Mouse (Mus musculus) midbrain, embryonic 12.5 days (tissue): ENCODE measurements around the gene Simc1. TPM values are rescaled to one million over a fixed set of nuclear protein-coding genes. Genes with fewer than 3 reads are reported as not detected.
A peak's percentile ranks its signal among the peaks of the same experiment; 100 is the strongest.

Source experiments
- ATAC-seq: fragments of 200-750 bp; cut with Nextera tagmentation; 2 replicates; pipeline ENCODE4 v1.8.0; 2017; ENCODE audit warnings: low read depth, moderate TSS enrichment, moderate library complexity; ENCODE audit not compliant: low FRiP score
- H3K27ac ChIP-seq: fragments of 300-500 bp; sonication (generic); replicated peaks from 2 replicates; pipeline ENCODE4 v1.5.1; 2016; ENCODE audit warnings: mild to moderate bottlenecking
- H3K27me3 ChIP-seq: fragments of 300-500 bp; sonication (generic); 2 replicates; pipeline ENCODE4 v1.6.1; 2016; ENCODE audit warnings: mild to moderate bottlenecking
- H3K36me3 ChIP-seq: fragments of 300-500 bp; sonication (generic); 2 replicates; pipeline ENCODE4 v1.6.1; 2016
- H3K4me1 ChIP-seq: fragments of 300-500 bp; sonication (generic); 2 replicates; pipeline ENCODE4 v1.6.1; 2016
- H3K4me2 ChIP-seq: fragments of 300-500 bp; sonication (generic); replicated peaks from 2 replicates; pipeline ENCODE4 v1.6.1; 2016; ENCODE audit warnings: mild to moderate bottlenecking, moderate library complexity
- H3K4me3 ChIP-seq: fragments of 300-500 bp; sonication (generic); 2 replicates; pipeline ENCODE4 v1.5.1; 2016; ENCODE audit warnings: mild to moderate bottlenecking
- H3K9ac ChIP-seq: fragments of 300-500 bp; sonication (generic); replicated peaks from 2 replicates; pipeline ENCODE4 v1.6.1; 2016; ENCODE audit warnings: mild to moderate bottlenecking, moderate library complexity
- H3K9me3 ChIP-seq: fragments of 300-500 bp; sonication (generic); 2 replicates; pipeline ENCODE4 v1.6.1; 2016; ENCODE audit warnings: mild to moderate bottlenecking
- WGBS: fragments of 180-500 bp; shearing (Covaris S2); methylation state at CpG from one replicate; pipeline ENCODE4 v1.1.7; 2016; 5-methylcytosine and 5-hydroxymethylcytosine counted together
- microRNA-seq: library from miRNA; unstranded; fragments of <30 nt; microRNA quantifications from one replicate; pipeline ENCODE4, GENCODE M21; 2017
- polyA plus RNA-seq: library from polyadenylated mRNA; unstranded; fragments of >200 nt; fragmentation: Nextera tagmentation; extraction: Ambion mirVana; gene quantifications from 2 replicates; pipeline ENCODE4 v1.2.1, GENCODE M21; 2016

Gene Simc1
- polyA plus RNA-seq, 1 experiment from 2014 or later: 20.6 TPM

DNA sequence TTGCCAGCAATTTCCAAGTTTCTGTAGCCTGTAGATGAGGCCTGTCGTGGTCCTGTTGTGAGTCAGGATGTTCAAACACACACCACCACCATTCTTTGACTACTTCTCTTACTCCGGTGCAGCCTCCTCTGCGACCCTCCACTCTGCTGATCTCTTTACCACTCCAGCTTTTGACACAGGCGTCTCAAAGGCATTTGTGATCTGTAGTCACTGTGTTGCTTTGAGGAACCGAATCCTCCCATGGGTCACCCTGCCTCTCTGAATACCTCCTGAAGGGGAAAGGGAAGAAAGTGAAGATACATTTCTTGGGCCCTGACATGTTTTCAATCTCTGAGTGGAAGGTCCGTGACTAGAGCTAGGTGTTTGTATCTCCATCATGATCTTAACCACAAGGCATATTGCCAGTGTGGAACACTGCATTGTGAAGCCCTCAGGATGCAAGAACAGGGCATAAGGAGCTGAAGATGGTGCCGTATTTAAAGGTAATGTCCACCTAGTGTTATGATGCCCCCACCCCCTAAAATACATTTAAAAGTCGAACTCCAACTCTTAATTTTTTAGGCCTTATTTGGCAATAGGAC lies 88.3 kb downstream of the Simc1 start:
- 94% methylated on average over 8 of the region's 8 CpGs for WGBS
- H3K27ac ChIP-seq: no peak overlapping the region
- ATAC-seq: no peak
- H3K4me2 ChIP-seq: peak overlapping the region; percentile 75; the same call in 1 of the 2 replicates
- peaks cover 9% of the 10 kb centered on the region; the same call in 1 of the 2 replicates for H3K36me3 ChIP-seq
- H3K9me3 ChIP-seq: no peaks in the 10 kb centered on the region
- no peak overlapping the region for H3K4me3 ChIP-seq
- peaks cover 19% of the 10 kb centered on the region for H3K4me1 ChIP-seq
- H3K9ac ChIP-seq: no peak overlapping the region
- no peaks in the 10 kb centered on the region; the same call in 1 of the 2 replicates for H3K27me3 ChIP-seq

- Histone ChIP-seq H3K4me3 (no peak overlapping the region), H3K4me1 (peaks cover 18% of the 10 kb centered on the region), H3K36me3 (peaks cover 15% of the 10 kb centered on the region; the same call in 1 of the 2 replicates), H3K27ac (no peak overlapping the region), H3K9ac (no peak overlapping the region), H3K9me3 (no peaks in the 10 kb centered on the region), H3K27me3 (no peaks in the 10 kb centered on the region; the same call in 1 of the 2 replicates), H3K4me2 (no peak overlapping the region)
- 89% methylated on average over 11 of the region's 11 CpGs for WGBS
- ATAC-seq: no peak
These were observed 90.0 kb downstream of the Simc1 start for GRCm38 (mm10) chr13:54593617-54594016.

GRCm38 (mm10) chr13:54596107-54596690 lies 92.6 kb downstream of the Simc1 start:
- Histone ChIP-seq H3K9me3 (no peaks in the 10 kb centered on the region), H3K4me1 (peaks cover 7% of the 10 kb centered on the region), H3K9ac (no peak overlapping the region), H3K27me3 (peaks cover 4% of the 10 kb centered on the region), H3K27ac (no peak overlapping the region), H3K36me3 (peaks cover 24% of the 10 kb centered on the region), H3K4me3 (no peak overlapping the region), H3K4me2 (no peak overlapping the region)
- ATAC-seq: no peak
- WGBS: 89% methylated on average over 8 of the region's 8 CpGs

GRCm38 (mm10) chr13:54596870-54597269 lies 93.3 kb downstream of the Simc1 start:
- H3K36me3 ChIP-seq: peaks cover 24% of the 10 kb centered on the region
- no peaks in the 10 kb centered on the region for H3K4me1 ChIP-seq
- peaks cover 9% of the 10 kb centered on the region for H3K27me3 ChIP-seq
- WGBS: 79% methylated on average over 5 of the region's 5 CpGs
- no peak for ATAC-seq
- H3K9me3 ChIP-seq: no peaks in the 10 kb centered on the region
- H3K4me3 ChIP-seq: no peak overlapping the region
- no peak overlapping the region for H3K4me2 ChIP-seq
- H3K27ac ChIP-seq: no peak overlapping the region
- no peak overlapping the region for H3K9ac ChIP-seq

- H3K4me2 ChIP-seq: no peak overlapping the region
- peaks cover 19% of the 10 kb centered on the region for H3K27me3 ChIP-seq
- no peak overlapping the region for H3K4me3 ChIP-seq
- H3K36me3 ChIP-seq: peaks cover 24% of the 10 kb centered on the region
- no peak for ATAC-seq
- 90% methylated on average over 12 of the region's 12 CpGs for WGBS
- H3K9me3 ChIP-seq: no peaks in the 10 kb centered on the region
- peaks cover 4% of the 10 kb centered on the region; the same call in 1 of the 2 replicates for H3K4me1 ChIP-seq
- H3K27ac ChIP-seq: no peak overlapping the region
- H3K9ac ChIP-seq: no peak overlapping the region
These were observed 95.1 kb downstream of the Simc1 start for GRCm38 (mm10) chr13:54598622-54599143.

Small RNAs within 50 kb of the gene (microRNA-seq; reads per million reads assigned to microRNA genes)
- not detected for gene Gm24195

Other genes with a start within 250 kb of the Simc1 start
- 22.0 and 22.6 TPM in 2 replicates for gene Cplx2, start 132.4 kb upstream of the Simc1 start, polyA plus RNA-seq
- 128 and 147 TPM in 2 replicates for gene Thoc3, start 34.9 kb upstream of the Simc1 start, polyA plus RNA-seq
- 257 and 260 TPM in 2 replicates for gene 4833439L19Rik, start 61.7 kb downstream of the Simc1 start, polyA plus RNA-seq
- 47.9 and 54.9 TPM in 2 replicates for gene Arl10, start 71.2 kb downstream of the Simc1 start, polyA plus RNA-seq
- 55.4 and 64.8 TPM in 2 replicates for gene Nop16, start 86.3 kb downstream of the Simc1 start, polyA plus RNA-seq
- gene Higd2a, start 86.4 kb downstream of the Simc1 start, polyA plus RNA-seq: 162 and 170 TPM in 2 replicates
- 38.8 and 43.5 TPM in 2 replicates for gene Cltb, start 107.6 kb downstream of the Simc1 start, polyA plus RNA-seq
- 79.2 and 79.5 TPM in 2 replicates for gene Faf2, start 118.0 kb downstream of the Simc1 start, polyA plus RNA-seq
- gene Rnf44, start 190.1 kb downstream of the Simc1 start, polyA plus RNA-seq: 109 and 110 TPM in 2 replicates
- gene Cdhr2, start 197.7 kb downstream of the Simc1 start, polyA plus RNA-seq: 0.04 and 0.10 TPM in 2 replicates
- gene Gprin1, start 246.1 kb downstream of the Simc1 start, polyA plus RNA-seq: 12.6 and 16.7 TPM in 2 replicates